Mouse (Mus musculus): ENCODE measurements around the gene Hdac10.

- TF ChIP-seq CTCF (IDR thresholded peaks at IDR 0.05; ENCODE audit: borderline replicate concordance, extremely low read depth, insufficient read depth, insufficient read length): no peak
- TF ChIP-seq POLR2A (IDR thresholded peaks at IDR 0.05; ENCODE audit: borderline replicate concordance, extremely low read depth, insufficient read depth, insufficient read length, poor library complexity, severe bottlenecking): no peak
Measured at GRCm38 (mm10) chr15:89141443-89141842, 12.9 kb upstream of the Hdac10 start.
